Mouse (Mus musculus): ENCODE measurements around the gene Rbfox1. TPM values are rescaled to one million over a fixed set of nuclear protein-coding genes. Genes with fewer than 3 reads are reported as not detected.

Rbfox1 gene
- polyA plus RNA-seq, 1 experiment from 2014 or later: 339 TPM

GRCm38 (mm10) chr16:6640330-6640729, 755.2 kb downstream of the Rbfox1 start:
- no peaks in the 10 kb centered on the region for H3K9me3 ChIP-seq (ENCODE audit: control insufficient read depth, low read length)
- no peak overlapping the region for H3K4me3 ChIP-seq (ENCODE audit: low read depth, low read length)
- 58% methylated on average over 1 of the region's 1 CpGs for WGBS
- no peak overlapping the region for H3K4me2 ChIP-seq (ENCODE audit: low read depth, low read length)
- ATAC-seq (ENCODE audit: low read depth): no peak
- no peak overlapping the region for H3K27ac ChIP-seq (ENCODE audit: low read depth, low read length)
- H3K4me1 ChIP-seq (ENCODE audit: control insufficient read depth, insufficient read depth, low read length): no peaks in the 10 kb centered on the region
- H3K36me3 ChIP-seq (ENCODE audit: control insufficient read depth, insufficient read depth, low read length): no peaks in the 10 kb centered on the region
- no peaks in the 10 kb centered on the region for H3K27me3 ChIP-seq (ENCODE audit: control insufficient read depth, insufficient read depth, low read length)
- H3K9ac ChIP-seq (replicated peaks; ENCODE audit: low read depth, low read length): no peak overlapping the region

DNA sequence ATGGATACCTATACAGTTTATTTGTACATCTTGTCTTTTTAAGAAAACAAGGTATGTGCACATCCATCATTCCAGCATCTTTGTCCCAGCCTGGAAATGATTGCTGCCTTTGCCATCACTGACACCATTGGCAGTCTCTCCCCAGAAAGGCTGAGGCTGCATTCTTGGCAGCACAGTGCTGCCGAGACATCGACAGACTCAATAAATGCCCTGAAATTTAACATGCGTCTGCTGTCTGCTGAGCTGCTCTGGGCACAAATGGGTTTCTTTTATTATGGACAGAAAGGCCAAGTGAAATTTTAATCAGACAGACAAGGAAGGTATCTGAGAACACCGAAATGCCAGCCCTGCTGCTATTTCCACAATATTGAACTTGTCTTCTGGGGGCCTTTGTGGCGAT, 761.8 kb downstream of the Rbfox1 start:
- peaks cover 10% of the 10 kb centered on the region; the same call in 1 of the 2 replicates for H3K4me1 ChIP-seq (ENCODE audit: control insufficient read depth, insufficient read depth, low read length)
- no peak overlapping the region for H3K4me3 ChIP-seq (ENCODE audit: low read depth, low read length)
- H3K4me2 ChIP-seq (ENCODE audit: low read depth, low read length): no peak overlapping the region
- no peaks in the 10 kb centered on the region for H3K9me3 ChIP-seq (ENCODE audit: control insufficient read depth, low read length)
- H3K27ac ChIP-seq (ENCODE audit: low read depth, low read length): peak overlapping the region; percentile 24
- H3K36me3 ChIP-seq (ENCODE audit: control insufficient read depth, insufficient read depth, low read length): no peaks in the 10 kb centered on the region
- 30% methylated on average over 5 of the region's 5 CpGs for WGBS
- no peaks in the 10 kb centered on the region for H3K27me3 ChIP-seq (ENCODE audit: control insufficient read depth, insufficient read depth, low read length)
- no peak overlapping the region for H3K9ac ChIP-seq (replicated peaks; ENCODE audit: low read depth, low read length)
- no peak for ATAC-seq (ENCODE audit: low read depth)

- no peaks in the 10 kb centered on the region for H3K9me3 ChIP-seq (ENCODE audit: control insufficient read depth, low read length)
- H3K4me3 ChIP-seq (ENCODE audit: low read depth, low read length): no peak overlapping the region
- H3K36me3 ChIP-seq (ENCODE audit: control insufficient read depth, insufficient read depth, low read length): no peaks in the 10 kb centered on the region
- H3K4me1 ChIP-seq (ENCODE audit: control insufficient read depth, insufficient read depth, low read length): peaks cover 10% of the 10 kb centered on the region; the same call in 1 of the 2 replicates
- ATAC-seq (ENCODE audit: low read depth): no peak
- H3K4me2 ChIP-seq (ENCODE audit: low read depth, low read length): no peak overlapping the region
- H3K27me3 ChIP-seq (ENCODE audit: control insufficient read depth, insufficient read depth, low read length): no peaks in the 10 kb centered on the region
- no peak overlapping the region for H3K9ac ChIP-seq (replicated peaks; ENCODE audit: low read depth, low read length)
- WGBS: 79% methylated on average over 1 of the region's 1 CpGs
- no peak overlapping the region for H3K27ac ChIP-seq (ENCODE audit: low read depth, low read length)
Measured at GRCm38 (mm10) chr16:6648753-6649152, 763.6 kb downstream of the Rbfox1 start.

DNA sequence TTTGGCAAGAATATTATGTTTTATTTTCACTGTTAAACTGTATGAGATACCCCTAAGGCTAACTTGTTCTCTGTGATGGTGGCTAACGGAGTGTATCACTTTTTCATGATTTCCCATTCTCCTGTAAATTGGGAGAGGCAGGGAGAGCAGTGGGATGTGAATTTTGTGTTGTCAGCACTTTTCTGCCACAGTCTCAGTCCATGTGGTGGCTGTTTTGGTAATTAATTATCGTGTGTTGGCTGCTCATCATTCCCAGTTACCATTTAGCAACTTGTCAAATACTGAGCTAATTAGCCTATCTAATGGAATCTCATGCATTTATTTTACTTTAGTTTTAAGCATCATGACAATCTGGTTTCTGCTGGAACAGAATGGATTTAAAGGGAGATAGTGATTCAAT, 773.4 kb downstream of the Rbfox1 start:
- no peak overlapping the region for H3K27ac ChIP-seq (ENCODE audit: low read depth, low read length)
- H3K4me3 ChIP-seq (ENCODE audit: low read depth, low read length): no peak overlapping the region
- WGBS: 77% methylated on average over 2 of the region's 2 CpGs
- H3K4me1 ChIP-seq (ENCODE audit: control insufficient read depth, insufficient read depth, low read length): no peaks in the 10 kb centered on the region
- H3K9me3 ChIP-seq (ENCODE audit: control insufficient read depth, low read length): peaks cover 2% of the 10 kb centered on the region; the same call in 1 of the 2 replicates
- H3K4me2 ChIP-seq (ENCODE audit: low read depth, low read length): no peak overlapping the region
- no peak for ATAC-seq (ENCODE audit: low read depth)
- no peaks in the 10 kb centered on the region for H3K36me3 ChIP-seq (ENCODE audit: control insufficient read depth, insufficient read depth, low read length)
- H3K27me3 ChIP-seq (ENCODE audit: control insufficient read depth, insufficient read depth, low read length): no peaks in the 10 kb centered on the region
- H3K9ac ChIP-seq (replicated peaks; ENCODE audit: low read depth, low read length): no peak overlapping the region

- no peaks in the 10 kb centered on the region for H3K36me3 ChIP-seq (ENCODE audit: control insufficient read depth, insufficient read depth, low read length)
- no peak overlapping the region for H3K27ac ChIP-seq (ENCODE audit: low read depth, low read length)
- H3K9me3 ChIP-seq (ENCODE audit: control insufficient read depth, low read length): no peaks in the 10 kb centered on the region
- ATAC-seq (ENCODE audit: low read depth): no peak
- H3K27me3 ChIP-seq (ENCODE audit: control insufficient read depth, insufficient read depth, low read length): no peaks in the 10 kb centered on the region
- 83% methylated on average over 1 of the region's 1 CpGs for WGBS
- H3K4me1 ChIP-seq (ENCODE audit: control insufficient read depth, insufficient read depth, low read length): no peaks in the 10 kb centered on the region
- H3K4me3 ChIP-seq (ENCODE audit: low read depth, low read length): no peak overlapping the region
- no peak overlapping the region for H3K4me2 ChIP-seq (ENCODE audit: low read depth, low read length)
- no peak overlapping the region for H3K9ac ChIP-seq (replicated peaks; ENCODE audit: low read depth, low read length)
Measured at GRCm38 (mm10) chr16:6686076-6686757, 801.1 kb downstream of the Rbfox1 start.

GRCm38 (mm10) chr16:6704847-6705246, 819.7 kb downstream of the Rbfox1 start:
- 75% methylated on average over 5 of the region's 5 CpGs for WGBS
- no peak overlapping the region for H3K27ac ChIP-seq (ENCODE audit: low read depth, low read length)
- no peaks in the 10 kb centered on the region for H3K9me3 ChIP-seq (ENCODE audit: control insufficient read depth, low read length)
- no peaks in the 10 kb centered on the region for H3K27me3 ChIP-seq (ENCODE audit: control insufficient read depth, insufficient read depth, low read length)
- H3K4me3 ChIP-seq (ENCODE audit: low read depth, low read length): no peak overlapping the region
- no peaks in the 10 kb centered on the region for H3K4me1 ChIP-seq (ENCODE audit: control insufficient read depth, insufficient read depth, low read length)
- no peak for ATAC-seq (ENCODE audit: low read depth)
- H3K9ac ChIP-seq (replicated peaks; ENCODE audit: low read depth, low read length): no peak overlapping the region
- H3K36me3 ChIP-seq (ENCODE audit: control insufficient read depth, insufficient read depth, low read length): no peaks in the 10 kb centered on the region
- no peak overlapping the region for H3K4me2 ChIP-seq (ENCODE audit: low read depth, low read length)

- Histone ChIP-seq H3K4me2 (ENCODE audit: low read depth, low read length) (no peak overlapping the region), H3K36me3 (ENCODE audit: control insufficient read depth, insufficient read depth, low read length) (no peaks in the 10 kb centered on the region), H3K9me3 (ENCODE audit: control insufficient read depth, low read length) (no peaks in the 10 kb centered on the region), H3K27me3 (ENCODE audit: control insufficient read depth, insufficient read depth, low read length) (no peaks in the 10 kb centered on the region), H3K9ac (replicated peaks; ENCODE audit: low read depth, low read length) (no peak overlapping the region), H3K4me3 (ENCODE audit: low read depth, low read length) (no peak overlapping the region), H3K4me1 (ENCODE audit: control insufficient read depth, insufficient read depth, low read length) (no peaks in the 10 kb centered on the region), H3K27ac (ENCODE audit: low read depth, low read length) (no peak overlapping the region)
- WGBS: 100% methylated on average over 1 of the region's 1 CpGs
- ATAC-seq (ENCODE audit: low read depth): no peak
Measured at GRCm38 (mm10) chr16:6712341-6712740, 827.2 kb downstream of the Rbfox1 start.

- no peak for ATAC-seq (ENCODE audit: low read depth)
Measured at GRCm38 (mm10) chr16:6715245-6715644, 830.1 kb downstream of the Rbfox1 start.

GRCm38 (mm10) chr16:6716214-6716911, 831.2 kb downstream of the Rbfox1 start:
- H3K27ac ChIP-seq (ENCODE audit: low read depth, low read length): no peak overlapping the region

More at GRCm38 (mm10) chr16:6715245-6715644, 830.1 kb downstream of the Rbfox1 start:
- H3K4me1 ChIP-seq (ENCODE audit: control insufficient read depth, insufficient read depth, low read length): no peaks in the 10 kb centered on the region
- H3K4me3 ChIP-seq (ENCODE audit: low read depth, low read length): no peak overlapping the region
- H3K4me2 ChIP-seq (ENCODE audit: low read depth, low read length): no peak overlapping the region
- H3K27me3 ChIP-seq (ENCODE audit: control insufficient read depth, insufficient read depth, low read length): no peaks in the 10 kb centered on the region
- H3K27ac ChIP-seq (ENCODE audit: low read depth, low read length): no peak overlapping the region
- WGBS: 93% methylated on average over 4 of the region's 4 CpGs
- H3K9me3 ChIP-seq (ENCODE audit: control insufficient read depth, low read length): no peaks in the 10 kb centered on the region
- H3K9ac ChIP-seq (replicated peaks; ENCODE audit: low read depth, low read length): no peak overlapping the region
- no peaks in the 10 kb centered on the region for H3K36me3 ChIP-seq (ENCODE audit: control insufficient read depth, insufficient read depth, low read length)

More at GRCm38 (mm10) chr16:6716214-6716911, 831.2 kb downstream of the Rbfox1 start:
- H3K4me1 ChIP-seq (ENCODE audit: control insufficient read depth, insufficient read depth, low read length): no peaks in the 10 kb centered on the region
- H3K36me3 ChIP-seq (ENCODE audit: control insufficient read depth, insufficient read depth, low read length): no peaks in the 10 kb centered on the region
- no peak overlapping the region for H3K9ac ChIP-seq (replicated peaks; ENCODE audit: low read depth, low read length)
- no peak overlapping the region for H3K4me3 ChIP-seq (ENCODE audit: low read depth, low read length)
- 69% methylated on average over 9 of the region's 9 CpGs for WGBS
- ATAC-seq (ENCODE audit: low read depth): peak; percentile 77; the same call in 1 of the 2 replicates
- no peaks in the 10 kb centered on the region for H3K27me3 ChIP-seq (ENCODE audit: control insufficient read depth, insufficient read depth, low read length)
- no peak overlapping the region for H3K4me2 ChIP-seq (ENCODE audit: low read depth, low read length)
- no peaks in the 10 kb centered on the region for H3K9me3 ChIP-seq (ENCODE audit: control insufficient read depth, low read length)

Measured in neural tube, embryonic 14.5 days (tissue).